ENCODE assay signal across 8 mouse cellular contexts in genomic region chr1:86178462-86179253, GRCm38 (mm10). TPM values are rescaled to one million over a fixed set of nuclear protein-coding genes. Genes with fewer than 3 reads are reported as not detected.
DNase-seq lines count a peak whose midpoint lies in the region; ATAC-seq and TF ChIP-seq lines count a peak whose summit lies in the region.

No protein-coding gene starts in this region.

- no peak overlapping the region for H3ac ChIP-seq in C2C12 (ENCODE audit: control insufficient read depth, insufficient read length, low read depth)

- H3K27me3 ChIP-seq in C2C12 (ENCODE audit: control insufficient read depth, insufficient read depth, insufficient read length) = no peaks in the 10 kb centered on the region
- H3K27me3 ChIP-seq in heart, embryonic 11.5 days (ENCODE audit: control insufficient read depth, insufficient read depth, low read length) = no peaks in the 10 kb centered on the region
- H3K27me3 ChIP-seq in kidney, embryonic 16.5 days (ENCODE audit: insufficient read depth, low read length) = no peaks in the 10 kb centered on the region
- H3K27me3 ChIP-seq in liver, adult 2 months (ENCODE audit: control insufficient read depth, insufficient read depth, low read length) = no peaks in the 10 kb centered on the region
- no peaks in the 10 kb centered on the region for H3K27me3 ChIP-seq in stomach, embryonic 14.5 days (ENCODE audit: control insufficient read depth, insufficient read depth, low read length)

- no peaks in the 10 kb centered on the region for H3K9me3 ChIP-seq in heart, embryonic 11.5 days (replicated peaks; ENCODE audit: control insufficient read depth, low read length)
- no peaks in the 10 kb centered on the region for H3K9me3 ChIP-seq in kidney, embryonic 16.5 days (ENCODE audit: low read length)
- no peaks in the 10 kb centered on the region for H3K9me3 ChIP-seq in stomach, embryonic 14.5 days (ENCODE audit: control insufficient read depth, low read depth, low read length)

- H3K9ac ChIP-seq in heart, embryonic 11.5 days (ENCODE audit: low read depth, low read length) = no peak overlapping the region
- no peak overlapping the region for H3K9ac ChIP-seq in kidney, embryonic 16.5 days (replicated peaks; ENCODE audit: low read length)
- H3K9ac ChIP-seq in liver, adult 2 months (ENCODE audit: low read depth, low read length) = no peak overlapping the region
- H3K9ac ChIP-seq in stomach, embryonic 14.5 days (replicated peaks; ENCODE audit: low read depth, low read length) = no peak overlapping the region

- no peak overlapping the region for H3K4me3 ChIP-seq in C2C12 (ENCODE audit: insufficient read depth, poor library complexity, severe bottlenecking)
- H3K4me3 ChIP-seq in heart, embryonic 11.5 days (ENCODE audit: low read depth, low read length) = no peak overlapping the region
- H3K4me3 ChIP-seq in kidney, embryonic 16.5 days (ENCODE audit: low read length) = no peak overlapping the region
- H3K4me3 ChIP-seq in liver, adult 2 months (ENCODE audit: insufficient read depth, low read depth, low read length) = no peak overlapping the region
- no peak overlapping the region for H3K4me3 ChIP-seq in stomach, embryonic 14.5 days (ENCODE audit: low read depth, low read length)

- ATAC-seq in erythroid progenitor cell, adult 5-6 weeks (replicated peaks; ENCODE audit: low FRiP score, poor library complexity, severe bottlenecking) = peak; percentile 85
- peak; percentile 52 for ATAC-seq in heart, embryonic 11.5 days (replicated peaks; ENCODE audit: insufficient number of reproducible peaks, low FRiP score, low TSS enrichment)
- peak; percentile 54; the same call in 1 of the 2 replicates for ATAC-seq in kidney, embryonic 16.5 days (ENCODE audit: low FRiP score, low TSS enrichment)
- ATAC-seq in stomach, embryonic 14.5 days (ENCODE audit: insufficient number of reproducible peaks, insufficient read depth, low FRiP score, low read depth) = peak; percentile 71; the same call in 1 of the 2 replicates

- no peak overlapping the region for H3K27ac ChIP-seq in heart, embryonic 11.5 days (ENCODE audit: low read depth, low read length)
- no peak overlapping the region for H3K27ac ChIP-seq in kidney, embryonic 16.5 days (ENCODE audit: low read length)
- no peak overlapping the region for H3K27ac ChIP-seq in liver, adult 2 months (replicated peaks; ENCODE audit: insufficient read depth, low read depth, low read length)
- no peak overlapping the region for H3K27ac ChIP-seq in stomach, embryonic 14.5 days (ENCODE audit: low read length)

- peak; percentile 98 for TF ChIP-seq CTCF in C2C12 (IDR thresholded peaks at IDR 0.05; ENCODE audit: control insufficient read depth, insufficient read depth, insufficient read length)
- peak; percentile 100 for TF ChIP-seq CTCF in liver, adult 2 months (IDR thresholded peaks at IDR 0.05; ENCODE audit: low read depth, low read length)

- peaks cover 16% of the 10 kb centered on the region for H3K36me3 ChIP-seq in C2C12 (ENCODE audit: control insufficient read depth, insufficient read depth)
- 0 out of 2 replicates have a peak, but pooled peaks cover 2% of the 10 kb centered on the region for H3K36me3 ChIP-seq in heart, embryonic 11.5 days (ENCODE audit: control insufficient read depth, insufficient read depth, low read length)
- 0 out of 2 replicates have a peak, but pooled peaks cover 6% of the 10 kb centered on the region for H3K36me3 ChIP-seq in kidney, embryonic 16.5 days (ENCODE audit: insufficient read depth, low read length)
- no peaks in the 10 kb centered on the region for H3K36me3 ChIP-seq in liver, adult 2 months (ENCODE audit: control insufficient read depth, insufficient read depth, low read length)
- H3K36me3 ChIP-seq in stomach, embryonic 14.5 days (ENCODE audit: control insufficient read depth, insufficient read depth, low read length) = no peaks in the 10 kb centered on the region

- no peak for TF ChIP-seq POLR2A in liver, adult 2 months (IDR thresholded peaks at IDR 0.05; ENCODE audit: extremely low read depth, insufficient read depth, low read length)

- no peaks in the 10 kb centered on the region for H3K79me3 ChIP-seq in C2C12 (ENCODE audit: low read depth)

- no peaks in the 10 kb centered on the region for H3K4me1 ChIP-seq in heart, embryonic 11.5 days (ENCODE audit: control insufficient read depth, insufficient read depth, low read length)
- no peaks in the 10 kb centered on the region for H3K4me1 ChIP-seq in kidney, embryonic 16.5 days (ENCODE audit: insufficient read depth, low read length)
- peaks cover 15% of the 10 kb centered on the region for H3K4me1 ChIP-seq in liver, adult 2 months (ENCODE audit: control insufficient read depth, insufficient read depth, low read length)
- H3K4me1 ChIP-seq in stomach, embryonic 14.5 days (ENCODE audit: control insufficient read depth, insufficient read depth, low read length) = no peaks in the 10 kb centered on the region

- peak; percentile 98 for DNase-seq in brain, adult 2 months (ENCODE audit: low read depth, low spot score)
- DNase-seq in liver, adult 2 months (ENCODE audit: extremely low read depth, low read depth, low spot score) = peak; percentile 68
- DNase-seq in natural killer cell, adult 2 months (ENCODE audit: low spot score in 2 of 2) = peak; percentile 82 to 88

- no peak overlapping the region for H3K4me2 ChIP-seq in heart, embryonic 11.5 days
- H3K4me2 ChIP-seq in kidney, embryonic 16.5 days (replicated peaks; ENCODE audit: low read depth, low read length) = no peak overlapping the region
- no peak overlapping the region for H3K4me2 ChIP-seq in stomach, embryonic 14.5 days (replicated peaks; ENCODE audit: low read depth, low read length)

- 42% methylated on average over 7 of the region's 7 CpGs for WGBS in heart, embryonic 11.5 days (ENCODE audit: insufficient replicate concordance)
- 48% methylated on average over 7 of the region's 7 CpGs for WGBS in kidney, embryonic 16.5 days
- 46% methylated on average over 7 of the region's 7 CpGs for WGBS in liver, adult 2 months
- 45% methylated on average over 7 of the region's 7 CpGs for WGBS in stomach, embryonic 14.5 days

- H3K79me2 ChIP-seq in C2C12 (ENCODE audit: control insufficient read depth, insufficient read depth) = no peaks in the 10 kb centered on the region
- H3K79me2 ChIP-seq in liver, adult 2 months (ENCODE audit: control insufficient read depth, insufficient read depth, low read length) = no peaks in the 10 kb centered on the region

TF ChIP-seq in C2C12, 6 proteins besides CTCF, POLR2A, EP300 and RAD21:
- TF ChIP-seq MAX (IDR thresholded peaks at IDR 0.05) (no peak), MYOD1 (IDR thresholded peaks at IDR 0.05; ENCODE audit: control insufficient read depth, insufficient read length, low read depth) (no peak), MYOG (IDR thresholded peaks at IDR 0.05; ENCODE audit: control insufficient read depth, extremely low read depth, insufficient read length) (no peak), USF1 (IDR thresholded peaks at IDR 0.05; ENCODE audit: low read depth) (no peak), FOSL1 (IDR thresholded peaks at IDR 0.05; ENCODE audit: insufficient read depth, low read length, poor library complexity, severe bottlenecking) (no peak), CEBPB (IDR thresholded peaks at IDR 0.05; ENCODE audit: low read depth) (no peak)

RNA-seq across cellular contexts. Expression of gene Armc9, which starts 24.1 kb away (rescaled TPM):
- 5.6 TPM for polyA plus RNA-seq in C2C12 (2012; fragmentation: generic; extraction: Trizol)
- 13.7 and 24.3 TPM in 2 replicates for total RNA-seq in erythroid progenitor cell, adult 5-6 weeks (2015; ENCODE audit: low replicate concordance)
- 7.5 and 24.4 TPM in 2 replicates for total RNA-seq in erythroid progenitor cell, adult 5-6 weeks (2017; ENCODE audit: low replicate concordance)
- polyA plus RNA-seq in heart, embryonic 11.5 days (2014; fragmentation: Nextera tagmentation; extraction: Ambion mirVana) = 12.3 and 14.7 TPM in 2 replicates
- polyA plus RNA-seq in kidney, embryonic 16.5 days (2015; fragmentation: Nextera tagmentation; extraction: Ambion mirVana) = 26.2 and 28.1 TPM in 2 replicates
- total RNA-seq in liver, adult 2 months (2014; rRNA removed) = 4.3 and 4.4 TPM in 2 replicates
- 2.6 and 3.2 TPM in 2 replicates for polyA plus RNA-seq in liver, adult 2 months (2012; rRNA removed)
- polyA plus RNA-seq in stomach, embryonic 14.5 days (2014; fragmentation: Nextera tagmentation; extraction: Ambion mirVana) = 22.7 and 30.1 TPM in 2 replicates

RNA-seq across cellular contexts. Expression of gene Gm21972, which starts 45.2 kb away (rescaled TPM):
- 1.9 TPM for polyA plus RNA-seq in C2C12 (2012; fragmentation: generic; extraction: Trizol)
- 17.7 and 34.8 TPM in 2 replicates for total RNA-seq in erythroid progenitor cell, adult 5-6 weeks (2015; ENCODE audit: low replicate concordance)
- total RNA-seq in erythroid progenitor cell, adult 5-6 weeks (2017; ENCODE audit: low replicate concordance) = 9.0 TPM in 1 of 2 replicates, not detected in the other
- polyA plus RNA-seq in heart, embryonic 11.5 days (2014; fragmentation: Nextera tagmentation; extraction: Ambion mirVana) = not detected in 2 replicates
- polyA plus RNA-seq in kidney, embryonic 16.5 days (2015; fragmentation: Nextera tagmentation; extraction: Ambion mirVana) = not detected in 2 replicates
- not detected in 2 replicates for total RNA-seq in liver, adult 2 months (2014; rRNA removed)
- 0.39 TPM in 1 of 2 replicates, not detected in the other for polyA plus RNA-seq in liver, adult 2 months (2012; rRNA removed)
- not detected in 2 replicates for polyA plus RNA-seq in stomach, embryonic 14.5 days (2014; fragmentation: Nextera tagmentation; extraction: Ambion mirVana)
